Mouse (Mus musculus) stomach, postnatal 0 days (tissue): ENCODE measurements around the gene Tut1. TPM values are rescaled to one million over a fixed set of nuclear protein-coding genes. Genes with fewer than 3 reads are reported as not detected.

ENCODE experiments used
- ATAC-seq: fragments of 200-750 bp; cut with Nextera tagmentation; 2 replicates; pipeline ENCODE4 v1.8.0; 2017; ENCODE audit not compliant: low FRiP score, low TSS enrichment
- DNase-seq: peaks from one replicate; pipeline ENCODE4 v3.0.0-alpha.2; 2016; ENCODE audit warnings: low spot score
- H3K27ac ChIP-seq: fragments of 300-500 bp; sonication (generic); replicated peaks from 2 replicates; pipeline ENCODE4 v1.5.1; 2014; ENCODE audit warnings: mild to moderate bottlenecking, control low read depth
- H3K27me3 ChIP-seq: fragments of 300-500 bp; sonication (generic); 2 replicates; pipeline ENCODE4 v1.6.1; 2014; ENCODE audit warnings: low read length; ENCODE audit not compliant: control insufficient read depth, insufficient read depth
- H3K36me3 ChIP-seq: fragments of 300-500 bp; sonication (generic); 2 replicates; pipeline ENCODE4 v1.6.1; 2014; ENCODE audit warnings: low read length, mixed read lengths; ENCODE audit not compliant: control insufficient read depth, insufficient read depth
- H3K4me1 ChIP-seq: fragments of 300-500 bp; sonication (generic); replicated peaks from 2 replicates; pipeline ENCODE4 v1.6.1; 2014; ENCODE audit warnings: antibody characterized with exemption; ENCODE audit not compliant: control insufficient read depth, insufficient read depth
- H3K4me2 ChIP-seq: fragments of 300-500 bp; sonication (generic); replicated peaks from 2 replicates; pipeline ENCODE4 v1.6.1; 2014; ENCODE audit warnings: low read depth, mild to moderate bottlenecking, control low read depth, moderate library complexity
- H3K4me3 ChIP-seq: fragments of 300-500 bp; sonication (generic); 2 replicates; pipeline ENCODE4 v1.5.1; 2014; ENCODE audit warnings: low read depth, low read length, control low read depth
- H3K9ac ChIP-seq: fragments of 300-500 bp; sonication (generic); 2 replicates; pipeline ENCODE4 v1.6.1; 2014; ENCODE audit warnings: mild to moderate bottlenecking, low read length, control low read depth, mixed read lengths
- H3K9me3 ChIP-seq: fragments of 300-500 bp; sonication (generic); 2 replicates; pipeline ENCODE4 v1.6.1; 2016; ENCODE audit warnings: low read length; ENCODE audit not compliant: control insufficient read depth
- CTCF ChIP-seq: IDR thresholded peaks from 2 replicates; pipeline ENCODE4 v1.5.1; 2016; ENCODE audit warnings: antibody characterized with exemption, low read depth, mild to moderate bottlenecking, moderate library complexity
- EP300 ChIP-seq: optimal IDR thresholded peaks from 2 replicates; pipeline ENCODE3; 2016; ENCODE audit warnings: antibody characterized with exemption
- WGBS: fragments of 180-500 bp; shearing (Covaris S2); extraction: QIAGEN DNeasy Blood & Tissue Kit; methylation state at CpG from one replicate; pipeline ENCODE4 v1.1.7; 2014; 5-methylcytosine and 5-hydroxymethylcytosine counted together
- polyA plus RNA-seq: library from polyadenylated mRNA; unstranded; fragments of >200 nt; fragmentation: Nextera tagmentation; extraction: Ambion mirVana; gene quantifications from 2 replicates; pipeline ENCODE4 v1.2.1, GENCODE M21; 2015

The Tut1 gene
- polyA plus RNA-seq, 1 experiment from 2014 or later = 14.9 TPM

- H3K9ac ChIP-seq = peak within 1 kb of the TSS; percentile 79
- H3K36me3 ChIP-seq = peaks cover 12% of the 10 kb centered on the region
- no peak for TF ChIP-seq EP300
- TF ChIP-seq CTCF = no peak
- no peaks in the 10 kb centered on the region for H3K9me3 ChIP-seq
- H3K27ac ChIP-seq = peak within 1 kb of the TSS; percentile 96
- H3K27me3 ChIP-seq = no peaks in the 10 kb centered on the region
- peak; percentile 98 for ATAC-seq
- H3K4me2 ChIP-seq = peak within 1 kb of the TSS; percentile 62
- H3K4me1 ChIP-seq = no peaks in the 10 kb centered on the region; the same call in 1 of the 2 replicates
- peak within 1 kb of the TSS; percentile 81 for H3K4me3 ChIP-seq
- DNase-seq = peak; percentile 95
- 1% methylated on average over 45 of the region's 50 CpGs for WGBS
These were observed 33.4 kb upstream of the Tut1 start, which contains the start of gene B3gat3 for GRCm38 (mm10) chr19:8920073-8920736. Gene B3gat3 (plus strand): TSS chr19:8920374.

- Histone ChIP-seq H3K9ac (peak overlapping the region; percentile 79), H3K9me3 (no peaks in the 10 kb centered on the region), H3K4me1 (no peaks in the 10 kb centered on the region; the same call in 1 of the 2 replicates), H3K4me3 (peak overlapping the region; percentile 81), H3K27ac (peak overlapping the region; percentile 96), H3K4me2 (peak overlapping the region; percentile 62), H3K36me3 (peaks cover 7% of the 10 kb centered on the region), H3K27me3 (no peaks in the 10 kb centered on the region)
- peak; percentile 65 for DNase-seq
- 0% methylated on average over 6 of the region's 6 CpGs for WGBS
- ATAC-seq = peak; percentile 22; the same call in 1 of the 2 replicates
- TF ChIP-seq CTCF = no peak
- TF ChIP-seq EP300 = no peak
These were observed 32.8 kb upstream of the Tut1 start for GRCm38 (mm10) chr19:8920836-8921291.

DNA sequence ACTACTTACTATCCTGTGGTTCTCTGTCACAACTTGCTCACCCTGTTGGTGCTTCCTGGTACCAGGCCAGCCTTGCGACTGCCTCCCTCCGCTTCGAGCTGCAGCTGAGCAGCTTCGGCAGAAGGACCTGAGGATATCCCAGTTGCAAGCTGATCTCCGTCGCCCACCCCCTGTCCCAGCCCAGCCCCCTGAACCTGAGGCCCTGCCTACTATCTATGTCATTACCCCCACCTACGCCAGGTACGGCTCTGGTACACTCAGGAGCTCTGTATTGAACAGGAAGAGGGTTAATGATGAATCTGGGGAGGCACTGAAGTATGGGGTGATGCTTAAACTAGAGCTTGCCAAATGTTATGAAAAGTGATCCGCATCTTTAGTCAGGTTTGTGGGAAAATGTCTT lies 31.9 kb upstream of the Tut1 start:
- Histone ChIP-seq H3K9ac (no peak overlapping the region), H3K4me2 (peak overlapping the region; percentile 62; the same call in 1 of the 2 replicates), H3K27ac (peak overlapping the region; percentile 40; the same call in 1 of the 2 replicates), H3K4me3 (peak overlapping the region; percentile 81; the same call in 1 of the 2 replicates), H3K36me3 (peaks cover 6% of the 10 kb centered on the region; the same call in 1 of the 2 replicates), H3K9me3 (no peaks in the 10 kb centered on the region), H3K27me3 (no peaks in the 10 kb centered on the region), H3K4me1 (no peaks in the 10 kb centered on the region; the same call in 1 of the 2 replicates)
- 57% methylated on average over 9 of the region's 9 CpGs for whole genome bisulfite sequencing
- ATAC-seq (no peak), DNase-seq (no peak)
- no peak for TF ChIP-seq CTCF

GRCm38 (mm10) chr19:8926766-8927165 lies 26.9 kb upstream of the Tut1 start:
- no peak for DNase-seq
- Histone ChIP-seq H3K4me3 (no peak overlapping the region), H3K9me3 (no peaks in the 10 kb centered on the region), H3K4me1 (peaks cover 6% of the 10 kb centered on the region; the same call in 1 of the 2 replicates), H3K27ac (no peak overlapping the region), H3K27me3 (no peaks in the 10 kb centered on the region), H3K9ac (no peak overlapping the region), H3K4me2 (no peak overlapping the region), H3K36me3 (peaks cover 11% of the 10 kb centered on the region; the same call in 1 of the 2 replicates)
- WGBS = 79% methylated on average over 2 of the region's 2 CpGs
- TF ChIP-seq CTCF = no peak
- TF ChIP-seq EP300 = no peak
- no peak for ATAC-seq

DNA sequence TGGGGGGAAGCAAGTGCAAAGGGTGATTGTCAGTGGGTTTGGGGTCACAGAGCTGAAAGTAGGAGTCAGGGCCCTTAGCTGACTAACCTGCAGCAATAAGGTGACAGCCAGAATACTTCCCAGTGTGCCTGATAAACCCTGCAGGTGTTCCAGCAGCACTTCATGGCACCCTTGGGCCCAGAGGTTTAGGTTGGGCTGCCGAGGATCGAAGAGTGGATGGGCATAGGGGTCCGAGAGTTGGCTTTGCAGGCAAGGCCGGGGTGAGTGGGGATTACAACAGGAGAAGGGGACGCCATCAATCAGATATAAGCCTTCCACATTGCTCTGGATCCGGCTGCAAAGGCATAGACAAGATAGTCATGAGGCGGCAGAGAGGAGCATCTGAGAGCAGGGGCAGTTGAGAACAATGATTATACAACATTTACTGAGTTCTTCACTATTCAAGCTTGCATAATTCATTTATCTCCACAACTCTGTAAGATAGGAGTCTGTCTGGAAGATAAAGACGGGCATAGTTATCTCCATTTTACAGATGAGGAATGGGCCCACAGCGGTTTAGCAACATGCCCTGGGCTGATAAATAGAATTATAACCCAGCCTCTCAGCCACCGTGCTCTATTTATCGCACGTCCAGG lies 25.6 kb upstream of the Tut1 start:
- H3K4me3 ChIP-seq = no peak overlapping the region
- H3K36me3 ChIP-seq = peaks cover 11% of the 10 kb centered on the region; the same call in 1 of the 2 replicates
- 85% methylated on average over 12 of the region's 12 CpGs for WGBS
- ATAC-seq = no peak
- H3K4me2 ChIP-seq = no peak overlapping the region
- H3K4me1 ChIP-seq = peaks cover 6% of the 10 kb centered on the region; the same call in 1 of the 2 replicates
- H3K9ac ChIP-seq = no peak overlapping the region; the same call in 1 of the 2 replicates
- no peaks in the 10 kb centered on the region for H3K9me3 ChIP-seq
- no peak overlapping the region for H3K27ac ChIP-seq
- H3K27me3 ChIP-seq = no peaks in the 10 kb centered on the region
- no peak for DNase-seq
- no peak for TF ChIP-seq EP300
- TF ChIP-seq CTCF = no peak
